Mouse (Mus musculus) hindbrain, postnatal 0 days (tissue): ENCODE measurements around the gene Mxra7. TPM values are rescaled to one million over a fixed set of nuclear protein-coding genes. Genes with fewer than 3 reads are reported as not detected.

Experiments
- ATAC-seq: fragments of 200-750 bp; cut with Nextera tagmentation; 2 replicates; pipeline ENCODE4 v1.8.0; 2017; ENCODE audit warnings: mild to moderate bottlenecking, moderate TSS enrichment, moderate library complexity
- DNase-seq: peaks from one replicate; pipeline ENCODE4 v3.0.0-alpha.2; 2015; ENCODE audit warnings: low spot score
- H3K27ac ChIP-seq: fragments of 300-500 bp; sonication (generic); 2 replicates; pipeline ENCODE4 v1.5.1; 2014; ENCODE audit warnings: mild to moderate bottlenecking
- H3K27me3 ChIP-seq: fragments of 300-500 bp; sonication (generic); 2 replicates; pipeline ENCODE4 v1.6.1; 2014; ENCODE audit warnings: low read length, mixed read lengths; ENCODE audit not compliant: insufficient read depth
- H3K36me3 ChIP-seq: fragments of 300-500 bp; sonication (generic); 2 replicates; pipeline ENCODE4 v1.6.1; 2014; ENCODE audit warnings: low read length, mixed read lengths; ENCODE audit not compliant: insufficient read depth
- H3K4me1 ChIP-seq: fragments of 300-500 bp; sonication (generic); 2 replicates; pipeline ENCODE4 v1.6.1; 2014; ENCODE audit warnings: antibody characterized with exemption, low read length, mixed read lengths; ENCODE audit not compliant: insufficient read depth
- H3K4me2 ChIP-seq: fragments of 300-500 bp; sonication (generic); 2 replicates; pipeline ENCODE4 v1.6.1; 2014; ENCODE audit warnings: low read depth, mild to moderate bottlenecking, low read length, moderate library complexity, mixed read lengths
- H3K4me3 ChIP-seq: fragments of 300-500 bp; sonication (generic); 2 replicates; pipeline ENCODE4 v1.5.1; 2014; ENCODE audit warnings: low read length
- H3K9ac ChIP-seq: fragments of 300-500 bp; sonication (generic); replicated peaks from 2 replicates; pipeline ENCODE4 v1.6.1; 2014; ENCODE audit warnings: mild to moderate bottlenecking, low read length, moderate library complexity, mixed read lengths
- H3K9me3 ChIP-seq: fragments of 300-500 bp; sonication (generic); 2 replicates; pipeline ENCODE4 v1.6.1; 2016; ENCODE audit warnings: low read length, mixed read lengths
- CTCF ChIP-seq: IDR thresholded peaks from 2 replicates; pipeline ENCODE4 v1.5.1; 2016; ENCODE audit warnings: antibody characterized with exemption, control low read depth, low read depth
- WGBS: fragments of 180-500 bp; shearing (Covaris S2); extraction: QIAGEN DNeasy Blood & Tissue Kit; methylation state at CpG from one replicate; pipeline ENCODE4 v1.1.7; 2014; 5-methylcytosine and 5-hydroxymethylcytosine counted together
- polyA plus RNA-seq: library from polyadenylated mRNA; unstranded; fragments of >200 nt; fragmentation: Nextera tagmentation; extraction: Ambion mirVana; gene quantifications from 2 replicates; pipeline ENCODE4 v1.2.1, GENCODE M21; 2015
- total RNA-seq: library from RNA; depleted of rRNA; stranded (reverse); fragments of >200 nt; gene quantifications from 2 replicates; pipeline ENCODE4 v1.2.3, GENCODE M21; 2014

The Mxra7 gene
- total and polyA plus RNA-seq, 2 experiments from 2014 or later, result 36.6 to 50.2 TPM

DNA sequence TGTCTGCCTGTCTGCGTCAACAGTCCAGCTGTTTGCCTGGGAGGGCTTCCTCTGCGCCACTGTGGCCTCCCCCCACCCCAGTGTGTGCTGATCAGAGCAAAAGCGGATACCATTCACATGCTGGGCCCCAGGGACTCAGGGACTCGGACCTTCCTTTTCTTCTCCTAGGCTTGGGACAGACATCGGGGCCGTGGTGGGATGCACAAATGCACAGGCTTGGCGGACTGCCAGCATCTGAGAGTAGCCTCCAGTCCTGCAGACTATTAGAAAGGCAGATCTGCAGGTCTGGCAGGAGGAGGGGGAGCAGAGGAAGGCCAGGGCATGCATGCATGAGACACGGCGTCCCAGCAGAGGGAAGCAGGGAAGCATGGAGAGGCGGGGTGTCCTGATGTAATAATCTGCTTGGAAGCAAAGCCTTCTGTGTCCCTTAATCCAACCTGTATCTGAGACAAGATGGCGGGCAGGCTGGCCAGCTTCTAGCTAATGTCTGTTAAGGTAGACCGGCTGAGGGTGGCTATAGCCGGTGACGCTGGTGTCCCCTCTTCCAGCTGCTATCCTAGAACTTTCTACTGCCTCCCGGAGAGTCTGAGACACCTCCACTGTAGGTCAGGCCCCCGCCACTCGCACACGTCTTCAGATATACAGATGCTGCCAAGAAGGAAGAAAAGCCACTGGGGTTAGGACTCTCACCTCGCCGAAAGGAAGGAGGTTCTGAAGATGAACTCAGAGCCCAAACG is 14.9 kb downstream of the Mxra7 start:
- TF ChIP-seq CTCF, result peak; percentile 28; the same call in 1 of the 2 replicates
- ATAC-seq, result no peak
- 0 out of 2 replicates have a peak overlapping the region, but pooled peaks have one; percentile 7 for H3K4me2 ChIP-seq
- no peak overlapping the region for H3K4me3 ChIP-seq
- H3K4me1 ChIP-seq, result peaks cover 47% of the 10 kb centered on the region
- peak overlapping the region; percentile 31 for H3K9ac ChIP-seq
- DNase-seq, result peak; percentile 80
- H3K27me3 ChIP-seq, result no peaks in the 10 kb centered on the region
- H3K36me3 ChIP-seq, result no peaks in the 10 kb centered on the region
- WGBS, result 26% methylated on average over 21 of the region's 21 CpGs
- H3K9me3 ChIP-seq, result no peaks in the 10 kb centered on the region
- peak overlapping the region; percentile 95 for H3K27ac ChIP-seq

DNA sequence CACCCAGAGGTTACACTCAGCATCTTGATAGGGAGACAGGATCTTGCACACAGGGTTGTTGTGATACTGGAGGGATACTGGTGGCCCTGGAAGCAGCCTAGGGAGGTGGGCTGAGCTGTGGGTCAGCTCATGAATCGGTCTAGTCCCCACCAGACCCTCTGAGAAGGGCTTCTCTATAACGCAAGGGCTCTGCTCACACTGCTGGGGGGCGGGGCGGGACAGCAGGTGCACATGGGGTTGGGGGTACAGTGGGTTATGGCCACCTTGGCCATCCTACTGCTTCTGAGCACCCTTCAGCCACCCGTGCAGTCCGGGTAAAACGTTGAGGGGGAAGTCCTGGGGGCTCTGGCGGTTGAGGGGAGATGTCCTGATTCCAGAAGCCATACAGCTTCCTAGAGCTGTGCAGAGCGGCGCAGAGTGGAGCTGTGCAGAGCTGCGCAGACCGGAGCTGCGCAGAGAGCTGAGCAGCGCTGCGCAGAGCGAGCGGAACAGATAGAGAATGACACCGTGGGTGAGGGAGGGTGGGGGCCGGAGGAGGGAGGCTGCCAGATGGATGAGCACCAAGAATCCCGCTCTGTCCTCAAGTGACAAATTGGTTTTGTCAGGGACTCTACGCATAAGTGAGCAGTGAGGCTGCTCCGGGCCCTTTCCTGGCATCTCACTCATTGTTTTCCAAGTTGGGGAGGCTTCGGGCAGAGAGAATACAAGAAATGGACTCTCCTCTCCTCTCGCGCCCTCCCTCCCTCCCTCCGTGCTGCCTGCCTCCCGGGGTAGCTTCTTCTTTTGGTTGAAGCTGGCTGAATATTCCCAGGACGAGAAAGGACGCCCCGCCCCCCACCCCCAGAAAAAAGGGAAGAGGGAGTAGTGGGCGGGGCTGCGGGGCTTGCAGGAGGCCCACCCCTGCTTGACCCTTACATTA is 16.6 kb downstream of the Mxra7 start:
- DNase-seq (peak; percentile 96), ATAC-seq (peak; percentile 95)
- H3K4me3 ChIP-seq, result peak overlapping the region; percentile 23; the same call in 1 of the 2 replicates
- no peaks in the 10 kb centered on the region for H3K27me3 ChIP-seq
- H3K4me2 ChIP-seq, result peak overlapping the region; percentile 54
- H3K4me1 ChIP-seq, result peaks cover 50% of the 10 kb centered on the region
- peak; percentile 47 for TF ChIP-seq CTCF
- H3K9ac ChIP-seq, result peak overlapping the region; percentile 50
- 3% methylated on average over 32 of the region's 32 CpGs for WGBS
- H3K9me3 ChIP-seq, result no peaks in the 10 kb centered on the region
- peak overlapping the region; percentile 95 for H3K27ac ChIP-seq
- H3K36me3 ChIP-seq, result no peaks in the 10 kb centered on the region

DNA sequence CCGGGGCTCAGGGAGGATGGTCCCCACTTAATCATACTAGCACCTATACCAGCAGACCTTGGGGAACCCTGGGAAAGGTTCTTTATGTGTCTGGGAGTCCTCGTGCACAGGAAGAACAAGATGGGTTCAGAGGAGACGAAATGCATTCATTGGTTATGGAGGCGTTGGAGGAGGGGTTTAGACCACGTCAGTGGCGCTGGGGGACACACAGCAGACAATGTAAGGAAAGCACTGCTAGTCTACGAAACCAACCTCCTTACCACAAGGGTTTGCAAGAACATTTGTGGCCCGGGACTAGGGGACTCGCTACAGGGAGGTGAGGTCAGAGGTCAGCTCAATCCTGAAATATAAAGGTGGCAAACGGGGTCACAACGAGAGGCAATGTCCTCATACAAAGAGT is 17.3 kb downstream of the Mxra7 start:
- peaks cover 50% of the 10 kb centered on the region for H3K4me1 ChIP-seq
- H3K27ac ChIP-seq, result peak overlapping the region; percentile 95
- peak overlapping the region; percentile 50; the same call in 1 of the 2 replicates for H3K9ac ChIP-seq
- no peak for TF ChIP-seq CTCF
- H3K9me3 ChIP-seq, result no peaks in the 10 kb centered on the region
- DNase-seq (peak; percentile 74), ATAC-seq (0 out of 2 replicates have a peak, but pooled peaks have one; percentile 19)
- no peaks in the 10 kb centered on the region for H3K27me3 ChIP-seq
- 36% methylated on average over 11 of the region's 11 CpGs for WGBS
- no peaks in the 10 kb centered on the region for H3K36me3 ChIP-seq
- peak overlapping the region; percentile 54 for H3K4me2 ChIP-seq
- H3K4me3 ChIP-seq, result no peak overlapping the region

DNA sequence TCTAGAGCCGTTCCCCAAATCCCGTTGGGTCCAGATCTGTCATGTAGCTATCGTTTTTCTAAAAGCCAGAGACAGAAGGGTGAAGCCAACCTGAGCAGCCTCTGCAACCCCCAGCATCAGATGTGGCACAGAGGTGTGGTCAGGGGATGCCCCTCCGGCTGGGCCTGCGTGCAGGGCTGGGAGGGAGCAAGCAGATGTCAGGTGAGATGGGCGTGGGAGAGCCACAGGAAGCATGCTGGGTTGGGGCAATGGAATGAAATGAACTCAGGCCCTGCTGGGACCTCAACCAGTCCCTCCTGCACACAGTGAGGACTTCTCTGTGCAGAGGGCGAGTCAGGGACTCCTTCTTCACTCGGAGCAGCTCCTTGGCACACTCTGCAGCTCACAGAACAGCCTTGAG is 18.3 kb downstream of the Mxra7 start:
- no peak overlapping the region for H3K9ac ChIP-seq
- H3K4me3 ChIP-seq, result no peak overlapping the region
- H3K27ac ChIP-seq, result no peak overlapping the region
- H3K36me3 ChIP-seq, result no peaks in the 10 kb centered on the region
- WGBS, result 62% methylated on average over 8 of the region's 8 CpGs
- no peak for ATAC-seq
- H3K27me3 ChIP-seq, result no peaks in the 10 kb centered on the region
- no peaks in the 10 kb centered on the region for H3K9me3 ChIP-seq
- no peak for TF ChIP-seq CTCF
- no peak for DNase-seq
- no peak overlapping the region for H3K4me2 ChIP-seq
- peaks cover 45% of the 10 kb centered on the region for H3K4me1 ChIP-seq

DNA sequence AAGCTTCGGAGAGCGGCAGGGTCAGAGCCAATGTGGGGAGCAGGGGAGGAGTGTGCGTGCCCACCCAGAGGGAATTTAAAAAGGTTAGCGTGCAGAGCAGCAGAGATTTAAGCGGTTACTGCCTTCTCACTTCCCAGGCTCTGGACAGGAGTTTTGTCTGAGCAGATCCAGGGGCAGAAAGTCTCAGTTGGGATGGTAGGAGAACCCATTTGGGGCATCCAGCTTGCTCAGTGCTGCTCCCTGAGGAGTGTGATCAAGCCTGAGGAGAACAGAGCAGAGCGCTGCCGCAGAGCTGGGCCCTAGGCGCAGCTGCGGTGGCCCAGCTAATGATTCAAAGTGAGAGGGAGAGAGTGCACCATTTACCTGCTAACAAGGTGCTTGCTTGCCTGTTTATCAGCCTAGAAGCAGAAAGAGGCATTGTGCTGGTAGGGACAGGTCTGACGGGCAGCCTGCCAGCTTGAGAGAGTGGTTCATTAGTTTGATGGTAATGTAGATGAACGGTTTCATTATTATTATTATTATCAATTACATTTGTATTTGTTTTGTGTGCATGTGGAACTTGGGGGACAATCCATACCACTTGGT is 18.9 kb downstream of the Mxra7 start:
- no peaks in the 10 kb centered on the region for H3K27me3 ChIP-seq
- peaks cover 38% of the 10 kb centered on the region for H3K4me1 ChIP-seq
- no peak overlapping the region for H3K4me3 ChIP-seq
- H3K36me3 ChIP-seq, result no peaks in the 10 kb centered on the region
- H3K9me3 ChIP-seq, result no peaks in the 10 kb centered on the region
- no peak for TF ChIP-seq CTCF
- no peak overlapping the region for H3K9ac ChIP-seq
- ATAC-seq (no peak), DNase-seq (no peak)
- WGBS, result 67% methylated on average over 11 of the region's 11 CpGs
- 0 out of 2 replicates have a peak overlapping the region, but pooled peaks have one; percentile 54 for H3K27ac ChIP-seq
- no peak overlapping the region for H3K4me2 ChIP-seq

DNA sequence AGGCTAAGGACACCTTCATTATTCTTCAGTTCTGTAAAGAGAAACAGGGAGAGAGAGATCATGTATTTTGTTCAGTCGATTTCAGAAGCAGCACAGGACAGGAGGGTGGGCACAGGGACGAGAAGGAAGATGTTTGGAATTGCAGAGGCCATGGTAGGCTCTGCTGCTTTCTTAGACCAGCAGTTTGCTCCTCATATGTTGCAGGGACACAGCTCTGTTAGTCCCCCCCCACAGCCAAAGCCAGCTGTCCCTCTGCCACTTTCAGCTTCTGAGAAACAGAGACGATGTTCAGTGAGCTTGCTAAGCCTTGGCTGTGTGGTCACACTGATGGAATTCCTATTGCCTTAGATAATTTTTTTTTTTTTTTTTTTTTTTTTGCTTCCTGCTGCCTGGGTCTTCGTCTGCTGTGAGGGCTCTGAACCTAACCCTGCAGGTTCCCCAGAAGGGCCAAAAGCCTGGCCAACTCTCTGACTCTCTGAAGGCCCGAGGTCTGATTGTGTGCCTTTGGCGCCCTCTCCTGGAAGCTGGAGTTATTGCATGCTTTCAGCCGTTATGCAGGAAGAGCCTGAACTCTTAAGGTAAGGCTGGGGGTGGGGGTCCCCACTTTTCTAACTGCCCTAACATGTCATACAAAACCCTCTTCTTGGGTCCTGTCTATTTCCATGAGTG is 19.8 kb downstream of the Mxra7 start:
- H3K27me3 ChIP-seq, result no peaks in the 10 kb centered on the region
- peak; percentile 94 for TF ChIP-seq CTCF
- DNase-seq (peak; percentile 93), ATAC-seq (no peak)
- no peaks in the 10 kb centered on the region for H3K36me3 ChIP-seq
- no peaks in the 10 kb centered on the region for H3K9me3 ChIP-seq
- no peak overlapping the region for H3K4me2 ChIP-seq
- H3K27ac ChIP-seq, result peak overlapping the region; percentile 54
- no peak overlapping the region for H3K4me3 ChIP-seq
- 17% methylated on average over 7 of the region's 7 CpGs for WGBS
- H3K9ac ChIP-seq, result 0 out of 2 replicates have a peak overlapping the region, but pooled peaks have one; percentile 3
- peaks cover 30% of the 10 kb centered on the region for H3K4me1 ChIP-seq
